Mouse (Mus musculus) stomach, postnatal 0 days (tissue): ENCODE measurements around the gene Slc16a13. TPM values are rescaled to one million over a fixed set of nuclear protein-coding genes. Genes with fewer than 3 reads are reported as not detected.

Source experiments
- ATAC-seq: fragments of 200-750 bp; cut with Nextera tagmentation; 2 replicates; pipeline ENCODE4 v1.8.0; 2017; ENCODE audit not compliant: low FRiP score, low TSS enrichment
- DNase-seq: peaks from one replicate; pipeline ENCODE4 v3.0.0-alpha.2; 2016; ENCODE audit warnings: low spot score
- H3K27ac ChIP-seq: fragments of 300-500 bp; sonication (generic); replicated peaks from 2 replicates; pipeline ENCODE4 v1.5.1; 2014; ENCODE audit warnings: mild to moderate bottlenecking, control low read depth
- H3K27me3 ChIP-seq: fragments of 300-500 bp; sonication (generic); 2 replicates; pipeline ENCODE4 v1.6.1; 2014; ENCODE audit warnings: low read length; ENCODE audit not compliant: control insufficient read depth, insufficient read depth
- H3K36me3 ChIP-seq: fragments of 300-500 bp; sonication (generic); 2 replicates; pipeline ENCODE4 v1.6.1; 2014; ENCODE audit warnings: low read length, mixed read lengths; ENCODE audit not compliant: control insufficient read depth, insufficient read depth
- H3K4me1 ChIP-seq: fragments of 300-500 bp; sonication (generic); replicated peaks from 2 replicates; pipeline ENCODE4 v1.6.1; 2014; ENCODE audit warnings: antibody characterized with exemption; ENCODE audit not compliant: control insufficient read depth, insufficient read depth
- H3K4me2 ChIP-seq: fragments of 300-500 bp; sonication (generic); replicated peaks from 2 replicates; pipeline ENCODE4 v1.6.1; 2014; ENCODE audit warnings: low read depth, mild to moderate bottlenecking, control low read depth, moderate library complexity
- H3K4me3 ChIP-seq: fragments of 300-500 bp; sonication (generic); 2 replicates; pipeline ENCODE4 v1.5.1; 2014; ENCODE audit warnings: low read depth, low read length, control low read depth
- H3K9ac ChIP-seq: fragments of 300-500 bp; sonication (generic); 2 replicates; pipeline ENCODE4 v1.6.1; 2014; ENCODE audit warnings: mild to moderate bottlenecking, low read length, control low read depth, mixed read lengths
- H3K9me3 ChIP-seq: fragments of 300-500 bp; sonication (generic); 2 replicates; pipeline ENCODE4 v1.6.1; 2016; ENCODE audit warnings: low read length; ENCODE audit not compliant: control insufficient read depth
- CTCF ChIP-seq: IDR thresholded peaks from 2 replicates; pipeline ENCODE4 v1.5.1; 2016; ENCODE audit warnings: antibody characterized with exemption, low read depth, mild to moderate bottlenecking, moderate library complexity
- EP300 ChIP-seq: optimal IDR thresholded peaks from 2 replicates; pipeline ENCODE3; 2016; ENCODE audit warnings: antibody characterized with exemption
- WGBS: fragments of 180-500 bp; shearing (Covaris S2); extraction: QIAGEN DNeasy Blood & Tissue Kit; methylation state at CpG from one replicate; pipeline ENCODE4 v1.1.7; 2014; 5-methylcytosine and 5-hydroxymethylcytosine counted together
- polyA plus RNA-seq: library from polyadenylated mRNA; unstranded; fragments of >200 nt; fragmentation: Nextera tagmentation; extraction: Ambion mirVana; gene quantifications from 2 replicates; pipeline ENCODE4 v1.2.1, GENCODE M21; 2015

The Slc16a13 gene
- polyA plus RNA-seq, 1 experiment from 2014 or later: 6.1 TPM

DNA sequence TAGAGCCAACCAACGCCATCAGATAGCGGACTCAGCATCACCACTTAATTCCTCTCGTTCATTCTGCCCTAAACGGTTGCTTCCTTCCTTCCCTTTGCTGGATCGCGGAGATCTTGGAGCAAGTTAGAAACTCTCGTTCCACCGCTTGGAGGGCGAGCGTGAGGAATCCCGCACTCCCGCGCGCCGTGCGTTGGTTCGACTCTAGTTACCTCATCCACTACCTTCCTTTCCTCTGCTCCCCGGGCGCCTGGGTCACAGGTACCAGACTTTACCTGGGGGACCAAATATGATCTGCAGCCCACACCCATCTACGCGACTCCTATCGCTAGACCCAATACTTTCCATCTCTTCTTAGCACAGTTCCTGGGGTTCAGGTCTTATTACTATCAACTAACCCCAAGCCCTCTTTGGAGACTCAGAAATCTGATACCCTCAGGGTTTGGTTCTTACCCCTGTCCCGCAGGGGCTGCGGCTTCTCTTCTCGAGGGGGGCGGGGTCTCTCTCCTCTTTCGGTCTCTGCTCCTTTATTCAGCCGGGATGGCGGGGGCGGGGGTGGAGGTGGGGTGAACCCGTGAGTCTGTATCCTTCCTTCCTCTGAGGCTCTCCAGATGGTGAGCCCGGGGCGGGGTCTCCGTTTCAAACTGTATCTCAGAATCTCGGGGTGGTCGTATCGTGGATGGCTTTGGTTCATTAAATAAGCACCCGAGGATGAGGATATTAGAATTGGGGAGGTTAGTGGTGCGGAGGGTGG is 8.6 kb upstream of the Slc16a13 start, which contains the start of gene Bcl6b:
Bcl6b (minus strand) TSS at position 539 of the 751 bp plus-strand sequence.
- peak within 1 kb of the TSS; percentile 70 for H3K27ac ChIP-seq
- H3K4me2 ChIP-seq: peak within 1 kb of the TSS; percentile 48
- H3K9ac ChIP-seq: peak within 1 kb of the TSS; percentile 43; the same call in 1 of the 2 replicates
- no peaks in the 10 kb centered on the region; the same call in 1 of the 2 replicates for H3K4me1 ChIP-seq
- ATAC-seq (no peak), DNase-seq (no peak)
- TF ChIP-seq CTCF: no peak
- TF ChIP-seq EP300: no peak
- H3K36me3 ChIP-seq: no peaks in the 10 kb centered on the region
- no peaks in the 10 kb centered on the region for H3K9me3 ChIP-seq
- H3K4me3 ChIP-seq: peak within 1 kb of the TSS; percentile 39
- 2% methylated on average over 39 of the region's 39 CpGs for WGBS
- H3K27me3 ChIP-seq: no peaks in the 10 kb centered on the region; the same call in 1 of the 2 replicates

- no peaks in the 10 kb centered on the region for H3K9me3 ChIP-seq
- peak overlapping the region; percentile 48 for H3K4me2 ChIP-seq
- no peaks in the 10 kb centered on the region; the same call in 1 of the 2 replicates for H3K4me1 ChIP-seq
- 1% methylated on average over 19 of the region's 19 CpGs for WGBS
- peak overlapping the region; percentile 39 for H3K4me3 ChIP-seq
- 0 out of 2 replicates have a peak overlapping the region, but pooled peaks have one; percentile 18 for H3K9ac ChIP-seq
- no peaks in the 10 kb centered on the region for H3K36me3 ChIP-seq
- H3K27me3 ChIP-seq: no peaks in the 10 kb centered on the region; the same call in 1 of the 2 replicates
- peak; percentile 18; the same call in 1 of the 2 replicates for TF ChIP-seq CTCF
- TF ChIP-seq EP300: no peak
- ATAC-seq (peak; percentile 54), DNase-seq (peak; percentile 87)
- H3K27ac ChIP-seq: peak overlapping the region; percentile 70
Measured at GRCm38 (mm10) chr11:70228828-70229227, 8.0 kb upstream of the Slc16a13 start.

DNA sequence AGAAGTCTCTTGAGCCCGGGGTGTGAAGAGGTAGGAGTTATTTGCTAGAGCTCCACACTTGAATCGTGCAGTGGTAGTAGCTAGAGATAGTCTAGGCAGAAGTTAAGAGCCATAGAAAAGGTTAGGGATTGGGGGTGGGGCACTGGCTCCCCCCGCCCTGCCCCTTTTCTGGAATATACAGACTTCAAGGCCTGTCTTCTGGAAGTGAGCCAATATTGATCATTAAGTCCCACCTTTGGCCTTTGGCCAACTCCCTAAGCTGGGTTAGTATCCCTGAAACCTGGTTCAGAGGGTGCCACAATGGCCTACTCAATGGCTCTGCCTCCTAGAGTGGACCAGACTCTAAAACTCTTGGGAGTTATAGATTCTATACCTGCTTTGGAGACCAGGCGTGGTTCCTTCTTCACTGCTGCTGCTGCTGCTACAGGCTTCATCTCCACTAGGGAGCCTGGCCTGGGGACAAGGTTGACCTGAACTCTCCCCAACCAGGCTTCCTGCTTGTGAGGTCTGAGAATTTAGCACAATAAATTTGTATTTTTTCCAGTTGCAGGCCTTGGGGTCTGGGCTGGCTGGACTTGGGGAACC is 6.9 kb upstream of the Slc16a13 start:
- Histone ChIP-seq H3K4me2 (peak overlapping the region; percentile 48), H3K27ac (no peak overlapping the region), H3K27me3 (no peaks in the 10 kb centered on the region; the same call in 1 of the 2 replicates), H3K9ac (no peak overlapping the region), H3K36me3 (no peaks in the 10 kb centered on the region), H3K4me1 (no peaks in the 10 kb centered on the region; the same call in 1 of the 2 replicates), H3K9me3 (no peaks in the 10 kb centered on the region), H3K4me3 (peak overlapping the region; percentile 39; the same call in 1 of the 2 replicates)
- no peak for TF ChIP-seq EP300
- no peak for TF ChIP-seq CTCF
- ATAC-seq: no peak
- 76% methylated on average over 4 of the region's 4 CpGs for WGBS
- no peak for DNase-seq

- peak overlapping the region; percentile 48 for H3K4me2 ChIP-seq
- H3K9ac ChIP-seq: no peak overlapping the region
- H3K4me1 ChIP-seq: no peaks in the 10 kb centered on the region; the same call in 1 of the 2 replicates
- H3K4me3 ChIP-seq: peak overlapping the region; percentile 24; the same call in 1 of the 2 replicates
- H3K27ac ChIP-seq: no peak overlapping the region; the same call in 1 of the 2 replicates
- TF ChIP-seq CTCF (no peak), EP300 (no peak)
- no peaks in the 10 kb centered on the region for H3K36me3 ChIP-seq
- no peaks in the 10 kb centered on the region for H3K9me3 ChIP-seq
- H3K27me3 ChIP-seq: no peaks in the 10 kb centered on the region; the same call in 1 of the 2 replicates
- 33% methylated on average over 5 of the region's 5 CpGs for WGBS
- DNase-seq: no peak
- no peak; the same call in 1 of the 2 replicates for ATAC-seq
Measured at GRCm38 (mm10) chr11:70227126-70227525, 6.3 kb upstream of the Slc16a13 start.

DNA sequence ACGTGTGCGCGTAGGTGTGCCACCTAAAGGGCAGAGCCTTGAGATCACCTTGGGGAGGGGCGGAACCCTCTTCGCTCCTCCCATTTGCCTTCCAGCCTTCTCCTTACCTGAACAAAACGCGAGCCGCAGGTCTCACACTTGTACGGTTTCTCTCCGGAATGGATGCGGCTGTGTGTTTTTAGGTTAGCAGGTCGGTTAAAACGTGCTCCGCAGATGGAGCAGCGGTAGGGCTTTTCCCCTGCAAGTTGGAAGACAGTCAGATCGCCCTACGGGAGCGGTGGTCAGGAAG is 5.7 kb upstream of the Slc16a13 start:
- 23% methylated on average over 18 of the region's 18 CpGs for WGBS
- no peaks in the 10 kb centered on the region for H3K9me3 ChIP-seq
- no peaks in the 10 kb centered on the region; the same call in 1 of the 2 replicates for H3K4me1 ChIP-seq
- peak overlapping the region; percentile 48 for H3K4me2 ChIP-seq
- H3K9ac ChIP-seq: peak overlapping the region; percentile 35
- no peaks in the 10 kb centered on the region; the same call in 1 of the 2 replicates for H3K27me3 ChIP-seq
- H3K4me3 ChIP-seq: peak overlapping the region; percentile 24
- no peaks in the 10 kb centered on the region for H3K36me3 ChIP-seq
- TF ChIP-seq CTCF (no peak), EP300 (no peak)
- DNase-seq (peak; percentile 72), ATAC-seq (peak; percentile 40; the same call in 1 of the 2 replicates)
- H3K27ac ChIP-seq: no peak overlapping the region; the same call in 1 of the 2 replicates
